Mouse (Mus musculus) thymus, adult 2 months (tissue): ENCODE measurements around the gene Hlx. TPM values are rescaled to one million over a fixed set of nuclear protein-coding genes. Genes with fewer than 3 reads are reported as not detected.

Source experiments
- DNase-seq: peaks from one replicate; pipeline ENCODE4 v3.0.0; 2021
- H3K27ac ChIP-seq: fragments of 200-500 bp; 2 replicates; pipeline ENCODE4 v1.5.1; 2012; ENCODE audit warnings: low read length, control low read depth; ENCODE audit not compliant: control insufficient read depth, insufficient read depth
- H3K27me3 ChIP-seq: fragments of 200-500 bp; 2 replicates; pipeline ENCODE4 v1.6.1; 2012; ENCODE audit warnings: mild to moderate bottlenecking, low read length, moderate library complexity, mixed read lengths; ENCODE audit not compliant: control insufficient read depth, insufficient read depth
- H3K36me3 ChIP-seq: fragments of 200-500 bp; 2 replicates; pipeline ENCODE4 v1.6.1; 2012; ENCODE audit warnings: mild to moderate bottlenecking, low read length, moderate library complexity; ENCODE audit not compliant: control insufficient read depth, insufficient read depth
- H3K4me1 ChIP-seq: fragments of 200-500 bp; replicated peaks from 2 replicates; pipeline ENCODE4 v1.6.1; 2012; ENCODE audit warnings: low read length; ENCODE audit not compliant: control insufficient read depth, insufficient read depth
- H3K4me3 ChIP-seq: fragments of 200-500 bp; 2 replicates; pipeline ENCODE4 v1.5.1; 2012; ENCODE audit warnings: mild to moderate bottlenecking, low read length, control low read depth, moderate library complexity; ENCODE audit not compliant: control insufficient read depth, insufficient read depth
- CTCF ChIP-seq: fragments of 200-500 bp; IDR thresholded peaks from 2 replicates; pipeline ENCODE4 v1.5.1; 2012; ENCODE audit warnings: mild to moderate bottlenecking, control low read depth, low read length, moderate library complexity, borderline replicate concordance; ENCODE audit not compliant: control insufficient read depth, poor library complexity, insufficient read depth; ENCODE audit errors: extremely low read depth
- POLR2A ChIP-seq: fragments of 200-500 bp; IDR thresholded peaks from 2 replicates; pipeline ENCODE4 v1.6.1; 2012; ENCODE audit warnings: mild to moderate bottlenecking, low read length, control low read depth, moderate library complexity; ENCODE audit not compliant: control insufficient read depth, poor library complexity, insufficient read depth; ENCODE audit errors: extremely low read depth
- WGBS: fragments of 180-500 bp; shearing (Covaris S2); methylation state at CpG from one replicate; pipeline ENCODE4 v1.1.7; 2018; 5-methylcytosine and 5-hydroxymethylcytosine counted together
- polyA plus RNA-seq: library from polyadenylated mRNA; depleted of rRNA; stranded (reverse); fragments of >200 nt; gene quantifications from 2 replicates; pipeline ENCODE4 v1.2.3, GENCODE M21; 2012

The Hlx gene
- polyA plus RNA-seq, 1 experiment: 18.4 TPM

- H3K27ac ChIP-seq: no peak overlapping the region
- WGBS: 9% methylated on average over 28 of the region's 28 CpGs
- H3K4me1 ChIP-seq: peaks cover 24% of the 10 kb centered on the region
- H3K36me3 ChIP-seq: no peaks in the 10 kb centered on the region
- no peak overlapping the region for H3K4me3 ChIP-seq
- TF ChIP-seq POLR2A (no peak), CTCF (no peak)
- DNase-seq: peak; percentile 18
- peaks cover 26% of the 10 kb centered on the region for H3K27me3 ChIP-seq
Measured at GRCm38 (mm10) chr1:184733300-184734066, 1.1 kb upstream of the Hlx start.

DNA sequence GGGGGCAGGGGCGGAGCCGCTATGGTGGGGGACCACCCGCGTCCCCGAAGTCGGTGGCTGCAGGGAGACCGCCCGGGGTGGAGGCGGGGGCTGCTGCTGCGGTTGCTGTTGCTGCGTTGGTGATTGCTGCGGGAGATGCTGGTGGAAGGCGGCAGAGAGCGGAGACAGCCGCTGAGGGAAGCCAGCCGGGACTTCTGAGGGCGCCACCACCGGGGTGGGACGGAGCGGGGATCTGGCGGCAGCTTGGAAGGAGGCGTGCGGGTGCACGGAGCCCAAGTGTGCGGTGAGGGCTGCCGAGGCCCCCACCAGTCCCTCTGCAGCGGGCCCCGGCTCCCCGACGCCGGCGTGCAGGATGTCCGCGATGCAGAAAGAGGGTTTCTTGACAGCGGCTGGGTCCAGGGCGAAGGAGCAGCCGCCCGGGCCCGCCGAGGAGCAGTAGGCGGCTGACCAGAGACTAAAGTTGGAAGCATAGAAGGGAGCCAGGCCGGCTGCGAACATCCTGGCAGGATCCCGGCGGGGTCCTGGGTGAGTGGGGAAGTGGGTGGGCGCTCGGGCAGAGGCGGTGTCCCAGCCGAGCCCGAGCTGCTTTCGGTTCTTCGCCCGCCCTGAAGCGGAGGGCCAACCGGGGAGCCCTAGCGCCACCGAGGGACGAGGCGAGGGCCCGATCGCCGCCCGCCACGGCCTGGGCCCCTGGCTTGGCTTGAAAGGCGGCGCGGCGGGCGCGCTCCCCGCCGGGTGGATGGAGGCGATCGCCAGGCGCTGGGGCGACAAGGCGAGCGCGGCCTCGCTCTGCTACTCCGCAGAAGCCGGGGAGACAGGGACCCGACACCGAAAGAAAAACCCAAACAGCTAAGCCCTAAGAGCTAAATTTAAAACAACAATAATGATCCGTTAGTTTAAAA is 524 bp downstream of the Hlx start:
- peaks cover 24% of the 10 kb centered on the region for H3K4me1 ChIP-seq
- 1% methylated on average over 85 of the region's 85 CpGs for WGBS
- no peaks in the 10 kb centered on the region for H3K36me3 ChIP-seq
- peak; percentile 39 for DNase-seq
- H3K27me3 ChIP-seq: peaks cover 26% of the 10 kb centered on the region
- no peak for TF ChIP-seq CTCF
- no peak for TF ChIP-seq POLR2A
- H3K4me3 ChIP-seq: peak overlapping the region; percentile 67
- H3K27ac ChIP-seq: no peak overlapping the region

DNA sequence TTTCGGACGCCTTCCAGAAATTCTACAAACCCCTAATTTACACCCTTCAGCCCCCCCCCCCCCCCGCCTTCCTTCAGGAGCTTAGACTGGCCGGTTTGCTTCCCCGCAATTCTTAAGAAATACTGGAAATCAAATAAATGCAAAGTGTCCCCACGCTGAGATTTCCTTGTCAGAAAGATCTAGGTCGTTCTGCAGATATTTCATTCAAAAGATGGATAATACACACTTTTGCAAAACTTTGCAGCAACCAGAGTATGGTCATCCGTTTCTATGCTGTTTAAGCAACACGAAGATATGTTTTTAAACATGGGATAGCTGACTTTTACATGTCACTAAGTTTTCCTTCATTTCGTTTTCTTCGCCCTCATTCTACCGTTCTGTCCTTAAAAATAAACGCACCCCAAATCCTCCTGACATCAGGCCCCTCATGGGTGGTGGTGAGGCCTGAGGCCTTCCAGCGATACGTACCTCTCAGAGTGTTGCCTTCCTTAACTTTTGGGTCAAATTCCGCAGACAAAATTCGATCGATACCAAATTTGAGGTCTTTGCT is 1.3 kb downstream of the Hlx start:
- Histone ChIP-seq H3K27me3 (peaks cover 26% of the 10 kb centered on the region), H3K4me3 (peak overlapping the region; percentile 67), H3K27ac (no peak overlapping the region), H3K4me1 (peaks cover 24% of the 10 kb centered on the region), H3K36me3 (no peaks in the 10 kb centered on the region)
- DNase-seq: no peak
- TF ChIP-seq POLR2A: no peak
- no peak for TF ChIP-seq CTCF
- 38% methylated on average over 18 of the region's 18 CpGs for WGBS

DNA sequence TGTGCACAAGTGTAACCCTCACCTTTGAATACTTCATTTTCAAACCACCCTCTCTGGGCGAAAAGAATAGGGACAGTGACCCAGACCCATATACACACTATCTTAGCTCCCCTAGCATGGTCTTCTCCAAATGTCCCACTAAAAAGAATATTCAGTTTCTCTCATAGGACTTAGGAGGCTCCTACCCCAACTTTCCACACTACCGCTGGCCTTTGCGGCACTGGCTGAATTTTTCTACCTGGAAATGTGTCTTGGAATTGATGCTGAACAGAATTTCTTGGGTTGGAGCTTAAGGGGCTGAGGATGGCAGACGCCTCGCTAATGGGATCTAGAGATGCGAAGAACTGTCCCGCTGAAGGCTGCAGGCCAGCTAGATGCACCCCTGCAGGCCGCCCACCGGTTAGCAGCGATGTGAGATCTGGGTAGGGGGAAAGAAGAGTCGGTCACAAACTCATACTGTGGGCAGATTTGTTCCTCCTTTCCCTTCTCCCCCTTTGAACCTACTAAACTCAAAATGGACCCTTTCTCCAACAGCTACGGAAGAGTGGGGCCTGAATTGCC is 1.9 kb downstream of the Hlx start:
- no peak for TF ChIP-seq POLR2A
- TF ChIP-seq CTCF: no peak
- 83% methylated on average over 12 of the region's 12 CpGs for WGBS
- no peak overlapping the region for H3K4me3 ChIP-seq
- no peak overlapping the region for H3K27ac ChIP-seq
- peaks cover 26% of the 10 kb centered on the region for H3K27me3 ChIP-seq
- no peaks in the 10 kb centered on the region for H3K36me3 ChIP-seq
- peaks cover 24% of the 10 kb centered on the region for H3K4me1 ChIP-seq
- DNase-seq: no peak

DNA sequence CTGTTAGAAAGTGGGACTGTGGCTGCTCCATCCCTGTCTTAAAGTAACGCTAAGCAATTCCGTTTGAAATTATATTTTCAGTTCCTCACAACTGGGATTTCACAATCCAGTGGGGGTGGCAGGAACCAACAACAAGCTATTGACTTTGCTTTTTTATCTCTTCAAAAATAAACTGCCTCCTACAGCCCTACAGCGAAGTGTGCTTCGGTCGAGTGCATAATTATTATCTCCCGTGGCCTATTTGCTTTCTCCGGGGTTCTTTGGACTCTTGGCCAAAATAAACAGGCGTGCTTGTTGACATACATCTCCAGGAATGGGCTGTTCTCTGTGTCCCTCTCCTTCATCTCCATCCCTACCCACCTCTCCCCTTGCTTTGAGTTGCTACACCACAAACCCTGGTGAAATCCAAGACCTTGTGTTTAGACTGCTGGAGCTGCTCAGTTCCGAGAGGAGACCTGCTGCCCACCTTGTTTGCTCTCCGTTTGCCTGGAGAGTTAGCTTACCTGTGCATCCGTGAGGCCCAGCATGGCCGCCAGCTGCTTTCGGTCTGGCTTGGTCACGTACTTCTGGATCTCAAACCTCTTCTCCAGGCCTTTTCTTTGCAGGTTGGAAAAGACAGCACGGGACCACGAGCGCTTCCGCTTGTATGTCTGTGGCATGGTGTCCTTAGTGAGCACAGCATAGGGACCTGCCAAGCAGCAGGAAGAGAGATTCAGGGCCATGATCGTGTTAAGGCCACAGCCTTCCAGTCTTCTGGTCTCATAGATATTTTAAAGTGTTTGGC is 2.9 kb downstream of the Hlx start:
- Histone ChIP-seq H3K27ac (no peak overlapping the region; the same call in 1 of the 2 replicates), H3K4me3 (no peak overlapping the region), H3K4me1 (peaks cover 23% of the 10 kb centered on the region), H3K36me3 (no peaks in the 10 kb centered on the region), H3K27me3 (peaks cover 26% of the 10 kb centered on the region)
- no peak for DNase-seq
- TF ChIP-seq POLR2A (no peak), CTCF (no peak)
- WGBS: 94% methylated on average over 19 of the region's 19 CpGs

DNA sequence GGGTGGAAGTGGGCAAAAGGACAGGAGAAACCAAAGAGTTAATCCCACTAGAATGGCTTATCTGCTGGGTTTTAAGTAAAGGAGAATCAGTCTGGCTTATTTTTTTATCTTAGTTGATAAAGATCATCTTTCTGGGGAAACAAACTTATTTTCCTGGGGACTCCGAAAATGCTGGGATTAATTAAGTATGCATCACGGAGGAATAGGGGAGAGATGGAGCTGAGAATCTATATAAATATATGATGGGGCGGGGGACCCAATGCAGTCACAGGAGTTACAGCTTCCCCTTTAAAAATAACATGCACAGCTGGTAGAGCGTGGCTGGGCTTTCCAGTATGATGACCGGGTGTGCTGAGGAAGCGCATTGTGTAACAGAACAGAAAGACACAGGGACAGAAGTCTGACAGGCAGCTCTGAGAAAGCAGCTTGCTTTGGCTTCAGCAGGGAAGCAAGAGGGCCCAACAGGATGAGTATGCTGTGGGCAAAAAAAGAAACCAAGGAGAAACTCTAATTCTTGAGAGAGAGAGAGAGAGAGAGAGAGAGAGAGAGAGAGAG is 3.8 kb downstream of the Hlx start:
- no peak overlapping the region for H3K27ac ChIP-seq
- no peak for TF ChIP-seq POLR2A
- TF ChIP-seq CTCF: no peak
- no peak overlapping the region for H3K4me3 ChIP-seq
- H3K27me3 ChIP-seq: peaks cover 20% of the 10 kb centered on the region
- DNase-seq: no peak
- WGBS: 76% methylated on average over 6 of the region's 6 CpGs
- no peaks in the 10 kb centered on the region for H3K36me3 ChIP-seq
- peaks cover 15% of the 10 kb centered on the region; the same call in 1 of the 2 replicates for H3K4me1 ChIP-seq
